Mouse (Mus musculus): ENCODE data around the gene Frmd6. TPM values are rescaled to one million over a fixed set of nuclear protein-coding genes. Genes with fewer than 3 reads are reported as not detected.

Gene Frmd6
- polyA plus RNA-seq, 1 experiment from 2014 or later = 18.5 TPM

GRCm38 (mm10) chr12:70832216-70832998 is 7.1 kb downstream of the Frmd6 start:
- 80% methylated on average over 4 of the region's 4 CpGs for WGBS
- H3K4me1 ChIP-seq (replicated peaks; ENCODE audit: control insufficient read depth, insufficient read depth, low read length) = no peaks in the 10 kb centered on the region
- no peak for DNase-seq (ENCODE audit: low spot score)

GRCm38 (mm10) chr12:70833050-70833449 is 7.7 kb downstream of the Frmd6 start:
- ATAC-seq (ENCODE audit: low FRiP score) = no peak
- Histone ChIP-seq H3K4me2 (replicated peaks; ENCODE audit: low read depth, low read length) (no peak overlapping the region), H3K4me1 (replicated peaks; ENCODE audit: control insufficient read depth, insufficient read depth, low read length) (no peaks in the 10 kb centered on the region), H3K9ac (ENCODE audit: low read depth, low read length) (no peak overlapping the region), H3K36me3 (ENCODE audit: control insufficient read depth, insufficient read depth, low read length) (no peaks in the 10 kb centered on the region), H3K4me3 (ENCODE audit: low read depth, low read length) (no peak overlapping the region), H3K27ac (ENCODE audit: low read depth, low read length) (no peak overlapping the region), H3K27me3 (ENCODE audit: control insufficient read depth, insufficient read depth, low read length) (no peaks in the 10 kb centered on the region), H3K9me3 (ENCODE audit: control insufficient read depth, low read length) (no peaks in the 10 kb centered on the region)
- DNase-seq (ENCODE audit: low spot score) = no peak
- WGBS = 91% methylated on average over 3 of the region's 3 CpGs

More at GRCm38 (mm10) chr12:70832216-70832998, 7.1 kb downstream of the Frmd6 start:
- no peak overlapping the region for H3K9ac ChIP-seq (ENCODE audit: low read depth, low read length)
- H3K9me3 ChIP-seq (ENCODE audit: control insufficient read depth, low read length) = no peaks in the 10 kb centered on the region
- no peak overlapping the region for H3K27ac ChIP-seq (ENCODE audit: low read depth, low read length)
- H3K27me3 ChIP-seq (ENCODE audit: control insufficient read depth, insufficient read depth, low read length) = no peaks in the 10 kb centered on the region
- H3K36me3 ChIP-seq (ENCODE audit: control insufficient read depth, insufficient read depth, low read length) = no peaks in the 10 kb centered on the region
- H3K4me3 ChIP-seq (ENCODE audit: low read depth, low read length) = no peak overlapping the region
- no peak overlapping the region for H3K4me2 ChIP-seq (replicated peaks; ENCODE audit: low read depth, low read length)
- ATAC-seq (ENCODE audit: low FRiP score) = no peak

GRCm38 (mm10) chr12:70834043-70834442 is 8.7 kb downstream of the Frmd6 start:
- H3K4me3 ChIP-seq (ENCODE audit: low read depth, low read length) = no peak overlapping the region
- ATAC-seq (ENCODE audit: low FRiP score) (no peak), DNase-seq (ENCODE audit: low spot score) (no peak)
- H3K4me1 ChIP-seq (replicated peaks; ENCODE audit: control insufficient read depth, insufficient read depth, low read length) = no peaks in the 10 kb centered on the region
- 93% methylated on average over 4 of the region's 4 CpGs for WGBS
- H3K36me3 ChIP-seq (ENCODE audit: control insufficient read depth, insufficient read depth, low read length) = no peaks in the 10 kb centered on the region
- no peak overlapping the region for H3K9ac ChIP-seq (ENCODE audit: low read depth, low read length)
- no peak overlapping the region for H3K4me2 ChIP-seq (replicated peaks; ENCODE audit: low read depth, low read length)
- H3K27me3 ChIP-seq (ENCODE audit: control insufficient read depth, insufficient read depth, low read length) = no peaks in the 10 kb centered on the region
- H3K9me3 ChIP-seq (ENCODE audit: control insufficient read depth, low read length) = no peaks in the 10 kb centered on the region
- H3K27ac ChIP-seq (ENCODE audit: low read depth, low read length) = no peak overlapping the region

- DNase-seq (ENCODE audit: low spot score) (no peak), ATAC-seq (ENCODE audit: low FRiP score) (no peak)
- no peaks in the 10 kb centered on the region for H3K9me3 ChIP-seq (ENCODE audit: control insufficient read depth, low read length)
- WGBS = 87% methylated on average over 5 of the region's 5 CpGs
- no peak overlapping the region for H3K27ac ChIP-seq (ENCODE audit: low read depth, low read length)
- H3K4me2 ChIP-seq (replicated peaks; ENCODE audit: low read depth, low read length) = no peak overlapping the region
- no peak overlapping the region for H3K4me3 ChIP-seq (ENCODE audit: low read depth, low read length)
- H3K36me3 ChIP-seq (ENCODE audit: control insufficient read depth, insufficient read depth, low read length) = no peaks in the 10 kb centered on the region
- no peaks in the 10 kb centered on the region for H3K27me3 ChIP-seq (ENCODE audit: control insufficient read depth, insufficient read depth, low read length)
- no peak overlapping the region for H3K9ac ChIP-seq (ENCODE audit: low read depth, low read length)
- H3K4me1 ChIP-seq (replicated peaks; ENCODE audit: control insufficient read depth, insufficient read depth, low read length) = no peaks in the 10 kb centered on the region
These were observed 9.7 kb downstream of the Frmd6 start for GRCm38 (mm10) chr12:70835004-70835403.

GRCm38 (mm10) chr12:70837792-70838321 is 12.5 kb downstream of the Frmd6 start:
- 80% methylated on average over 12 of the region's 12 CpGs for WGBS
- Histone ChIP-seq H3K9ac (ENCODE audit: low read depth, low read length) (no peak overlapping the region), H3K4me3 (ENCODE audit: low read depth, low read length) (no peak overlapping the region), H3K27me3 (ENCODE audit: control insufficient read depth, insufficient read depth, low read length) (no peaks in the 10 kb centered on the region), H3K9me3 (ENCODE audit: control insufficient read depth, low read length) (no peaks in the 10 kb centered on the region; the same call in 1 of the 2 replicates), H3K27ac (ENCODE audit: low read depth, low read length) (no peak overlapping the region), H3K4me1 (replicated peaks; ENCODE audit: control insufficient read depth, insufficient read depth, low read length) (no peaks in the 10 kb centered on the region), H3K36me3 (ENCODE audit: control insufficient read depth, insufficient read depth, low read length) (no peaks in the 10 kb centered on the region), H3K4me2 (replicated peaks; ENCODE audit: low read depth, low read length) (no peak overlapping the region)
- DNase-seq (ENCODE audit: low spot score) (no peak), ATAC-seq (ENCODE audit: low FRiP score) (no peak)

DNA sequence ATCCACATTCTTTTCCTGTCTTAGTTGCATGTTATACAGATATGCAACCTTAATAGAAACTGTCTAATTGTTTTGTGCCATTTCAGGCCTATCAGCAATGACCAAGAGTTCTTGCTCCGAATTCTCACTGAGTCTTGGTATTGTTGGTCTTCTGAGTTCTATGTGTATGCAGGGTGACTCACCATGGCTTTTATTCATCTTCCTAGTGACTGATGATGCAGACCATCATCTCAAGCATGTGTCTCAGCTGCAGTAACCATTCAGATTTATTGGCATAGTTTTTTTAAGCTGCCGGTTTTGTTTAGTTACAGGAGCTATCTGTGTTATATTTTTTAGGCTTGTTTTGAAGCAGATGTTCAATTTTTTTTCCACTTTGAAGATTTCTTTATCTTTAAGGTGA is 20.1 kb downstream of the Frmd6 start:
- no peak overlapping the region for H3K4me3 ChIP-seq (ENCODE audit: low read depth, low read length)
- H3K36me3 ChIP-seq (ENCODE audit: control insufficient read depth, insufficient read depth, low read length) = no peaks in the 10 kb centered on the region
- H3K9me3 ChIP-seq (ENCODE audit: control insufficient read depth, low read length) = no peaks in the 10 kb centered on the region; the same call in 1 of the 2 replicates
- 93% methylated on average over 2 of the region's 2 CpGs for WGBS
- H3K4me2 ChIP-seq (replicated peaks; ENCODE audit: low read depth, low read length) = no peak overlapping the region
- no peak overlapping the region for H3K27ac ChIP-seq (ENCODE audit: low read depth, low read length)
- no peak for ATAC-seq (ENCODE audit: low FRiP score)
- no peaks in the 10 kb centered on the region for H3K4me1 ChIP-seq (replicated peaks; ENCODE audit: control insufficient read depth, insufficient read depth, low read length)
- no peaks in the 10 kb centered on the region for H3K27me3 ChIP-seq (ENCODE audit: control insufficient read depth, insufficient read depth, low read length)
- no peak for DNase-seq (ENCODE audit: low spot score)
- H3K9ac ChIP-seq (ENCODE audit: low read depth, low read length) = no peak overlapping the region

- H3K27ac ChIP-seq (ENCODE audit: low read depth, low read length) = no peak overlapping the region
- H3K9ac ChIP-seq (ENCODE audit: low read depth, low read length) = no peak overlapping the region
- no peak overlapping the region for H3K4me2 ChIP-seq (replicated peaks; ENCODE audit: low read depth, low read length)
- H3K9me3 ChIP-seq (ENCODE audit: control insufficient read depth, low read length) = no peaks in the 10 kb centered on the region
- DNase-seq (ENCODE audit: low spot score) = no peak
- no peaks in the 10 kb centered on the region for H3K27me3 ChIP-seq (ENCODE audit: control insufficient read depth, insufficient read depth, low read length)
- H3K4me1 ChIP-seq (replicated peaks; ENCODE audit: control insufficient read depth, insufficient read depth, low read length) = no peaks in the 10 kb centered on the region
- no peaks in the 10 kb centered on the region for H3K36me3 ChIP-seq (ENCODE audit: control insufficient read depth, insufficient read depth, low read length)
- no peak for ATAC-seq (ENCODE audit: low FRiP score)
- no peak overlapping the region for H3K4me3 ChIP-seq (ENCODE audit: low read depth, low read length)
- 91% methylated on average over 9 of the region's 9 CpGs for WGBS
These were observed 23.7 kb downstream of the Frmd6 start for GRCm38 (mm10) chr12:70849024-70849423.

DNA sequence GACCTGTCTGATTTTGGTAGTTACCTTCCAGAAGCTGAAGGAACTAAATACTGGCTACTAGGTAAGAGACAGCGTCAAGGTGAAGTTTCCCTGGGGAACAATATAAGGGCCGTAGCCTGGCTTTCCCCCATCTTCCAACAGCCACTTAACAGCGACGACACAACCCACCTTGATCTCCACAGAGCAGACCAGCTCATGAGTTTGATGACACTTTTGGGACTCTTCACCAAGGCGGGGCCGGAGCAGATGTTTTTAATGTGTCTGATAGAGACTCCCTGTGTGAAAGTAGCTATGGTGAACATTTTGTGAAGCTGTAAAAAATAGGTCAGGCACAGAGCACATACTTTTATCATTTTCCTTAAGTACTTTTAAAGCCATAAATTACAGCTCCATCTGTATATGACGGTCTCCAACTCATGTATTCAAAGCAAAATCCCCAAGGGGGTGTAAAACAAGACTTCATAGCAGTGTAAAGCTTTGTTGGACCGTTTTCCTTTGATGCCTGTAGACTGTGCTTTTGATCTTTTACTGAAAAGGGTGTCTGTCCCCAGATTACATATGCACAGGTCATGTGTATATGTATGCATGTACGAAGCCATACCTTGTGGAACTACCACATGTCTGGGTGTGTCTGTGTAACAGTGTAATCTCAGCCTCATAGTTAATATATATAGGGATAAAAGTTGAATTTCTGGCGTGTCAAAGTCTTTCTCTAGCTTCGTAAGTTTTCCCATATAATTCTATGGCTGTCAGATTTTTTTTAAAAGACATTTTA is 24.4 kb downstream of the Frmd6 start:
- Histone ChIP-seq H3K9me3 (ENCODE audit: control insufficient read depth, low read length) (no peaks in the 10 kb centered on the region), H3K4me3 (ENCODE audit: low read depth, low read length) (no peak overlapping the region), H3K4me1 (replicated peaks; ENCODE audit: control insufficient read depth, insufficient read depth, low read length) (no peaks in the 10 kb centered on the region), H3K9ac (ENCODE audit: low read depth, low read length) (no peak overlapping the region), H3K36me3 (ENCODE audit: control insufficient read depth, insufficient read depth, low read length) (no peaks in the 10 kb centered on the region), H3K4me2 (replicated peaks; ENCODE audit: low read depth, low read length) (no peak overlapping the region), H3K27me3 (ENCODE audit: control insufficient read depth, insufficient read depth, low read length) (no peaks in the 10 kb centered on the region), H3K27ac (ENCODE audit: low read depth, low read length) (no peak overlapping the region)
- no peak for ATAC-seq (ENCODE audit: low FRiP score)
- WGBS = 79% methylated on average over 11 of the region's 11 CpGs
- no peak for DNase-seq (ENCODE audit: low spot score)

All from hindbrain, embryonic 11.5 days (tissue).